Mouse (Mus musculus) C2C12 (cell line): ENCODE measurements around the gene Kalrn.

ENCODE experiments used
- CTCF ChIP-seq: IDR thresholded peaks from one replicate; pipeline ENCODE4 v1.5.1; 2011; ENCODE audit not compliant: control insufficient read depth, insufficient read depth, insufficient read length
- USF1 ChIP-seq: IDR thresholded peaks from one replicate; pipeline ENCODE4 v1.6.1; 2011; ENCODE audit warnings: low read depth, mild to moderate bottlenecking, control low read depth, moderate library complexity

GRCm38 (mm10) chr16:34089022-34089421 lies 484.3 kb downstream of the Kalrn start:
- no peak for TF ChIP-seq CTCF
- TF ChIP-seq USF1, result no peak
